Mouse (Mus musculus): ENCODE measurements around the gene Cd163l1.
A peak's percentile ranks its signal among the peaks of the same experiment; 100 is the strongest.

Gene Cd163l1

DNA sequence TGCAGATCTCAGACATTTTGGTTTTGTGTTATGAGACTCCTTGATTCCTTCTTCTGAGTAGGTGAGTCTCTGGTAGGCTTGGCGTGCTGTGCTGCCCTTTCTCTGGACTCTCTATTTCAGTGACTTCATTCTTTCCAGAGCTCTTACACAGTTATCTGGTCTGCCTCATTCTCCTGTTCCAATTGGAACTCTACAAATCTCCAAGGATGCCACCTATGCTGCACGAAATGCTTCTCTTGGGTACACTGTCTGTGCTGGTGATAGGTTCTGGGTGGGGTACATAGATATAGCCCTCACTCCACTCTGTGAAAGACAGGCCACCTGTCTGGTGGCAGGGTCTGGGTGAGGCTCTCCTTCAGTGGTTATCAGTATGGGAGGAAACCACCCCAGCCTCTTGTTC is at the start of gene Cd163l1:
Gene Cd163l1 (plus strand): TSS at position 301 of the 400 bp plus-strand sequence.
- DNase-seq (ENCODE audit: low spot score), result no peak

DNA sequence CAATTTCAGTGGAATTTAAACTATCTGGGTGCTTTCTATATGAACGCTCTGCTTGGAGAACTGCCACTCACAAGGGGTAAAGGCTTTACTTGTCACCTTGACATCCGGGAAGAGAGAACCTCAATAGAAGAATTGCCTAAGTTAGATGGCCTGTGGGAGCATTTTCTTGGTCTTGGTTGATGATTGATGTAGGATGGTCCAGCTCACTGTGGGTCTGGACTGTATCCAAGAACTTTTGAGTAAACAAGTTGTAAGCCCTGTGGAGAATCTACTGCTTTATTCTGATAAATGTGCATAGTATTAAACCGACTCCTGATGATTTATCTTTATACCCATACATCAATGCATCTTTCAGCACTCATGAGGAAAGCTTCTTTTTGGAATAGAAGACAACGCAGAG is 48.7 kb upstream of the Cd163l1 start:
- no peak for DNase-seq (ENCODE audit: low spot score)

DNA sequence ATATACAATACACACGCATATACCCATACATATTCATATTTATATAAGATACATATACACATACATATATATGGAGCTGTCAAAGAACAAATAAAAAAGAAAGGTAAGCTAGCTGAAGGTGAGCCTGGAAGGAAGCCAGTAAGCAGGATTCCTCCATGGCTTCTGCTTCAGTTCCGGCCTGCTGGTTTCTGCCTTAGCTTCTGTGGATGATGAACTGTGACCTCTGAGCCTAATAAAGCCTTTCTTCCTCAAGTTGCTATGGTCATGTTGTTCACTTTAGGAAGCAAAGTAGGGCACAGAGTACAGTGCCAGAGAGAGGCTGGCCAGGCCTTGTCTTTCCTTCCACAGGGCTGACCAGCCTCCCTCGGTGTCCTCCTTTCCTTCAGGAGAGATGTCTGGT is 47.2 kb upstream of the Cd163l1 start:
- DNase-seq (ENCODE audit: low spot score), result no peak

DNA sequence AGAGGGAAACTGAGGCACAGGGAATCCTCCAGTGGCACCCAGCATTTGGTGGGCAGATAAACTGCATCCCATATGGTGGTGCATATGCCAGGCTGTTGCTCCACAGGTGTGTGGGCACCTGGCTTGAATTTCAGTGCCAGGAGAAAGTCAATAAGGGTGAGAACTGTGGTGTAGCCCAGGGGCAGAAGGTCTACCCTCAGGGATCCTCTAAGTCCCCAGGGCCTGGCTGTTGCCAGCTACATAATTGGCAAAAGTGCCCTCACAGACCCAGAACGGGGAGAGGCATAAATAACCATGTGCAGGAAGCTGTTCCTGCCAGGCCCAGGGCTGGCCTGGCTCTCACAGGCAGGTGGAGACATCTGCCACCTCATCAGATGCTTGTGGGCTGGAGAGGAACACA is 45.1 kb upstream of the Cd163l1 start, which contains the start of gene Olfr523:
Gene Olfr523 (plus strand): TSS at position 282 of the 400 bp plus-strand sequence.
- DNase-seq (ENCODE audit: low spot score), result no peak

DNA sequence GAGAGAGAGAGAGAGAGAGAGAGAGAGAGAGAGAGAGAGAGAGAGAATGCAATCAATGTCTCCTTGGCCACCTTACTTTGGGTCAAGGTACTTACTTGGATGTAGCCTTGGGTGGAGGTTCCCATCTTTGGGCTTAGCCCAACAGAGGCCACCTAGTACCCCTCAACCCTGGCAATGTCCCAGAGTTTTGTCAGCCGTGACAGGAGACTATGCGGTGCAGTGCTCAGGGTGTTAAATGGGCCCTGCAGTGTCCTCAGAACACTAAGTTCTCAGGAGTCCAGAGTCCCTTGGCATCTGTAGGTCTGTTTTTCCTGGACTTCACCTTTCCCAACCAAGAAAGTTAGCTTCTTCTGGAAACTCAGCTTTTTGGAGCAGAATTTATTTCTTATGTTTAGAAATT is 38.9 kb upstream of the Cd163l1 start:
- no peak for DNase-seq (ENCODE audit: low spot score)

DNA sequence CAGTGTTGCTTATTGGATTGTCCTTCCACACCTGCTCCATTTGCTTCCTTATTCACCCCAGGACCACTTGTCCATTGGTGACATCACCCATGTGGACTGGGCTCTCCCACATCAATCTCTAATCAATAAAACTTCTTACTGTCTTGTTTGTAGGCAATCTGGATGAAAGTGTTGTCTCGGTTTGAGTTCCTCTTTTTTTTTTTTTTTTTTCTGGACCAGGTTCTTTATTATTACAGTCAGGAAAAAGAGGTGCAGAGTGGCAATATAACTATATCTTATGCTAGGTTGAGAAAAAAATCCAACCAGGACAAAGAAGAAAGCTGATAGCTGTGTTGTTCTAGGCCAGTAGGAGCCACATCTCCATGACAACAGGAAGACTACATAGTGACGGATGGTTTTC is 37.4 kb upstream of the Cd163l1 start:
- no peak for DNase-seq (ENCODE audit: low spot score)

DNA sequence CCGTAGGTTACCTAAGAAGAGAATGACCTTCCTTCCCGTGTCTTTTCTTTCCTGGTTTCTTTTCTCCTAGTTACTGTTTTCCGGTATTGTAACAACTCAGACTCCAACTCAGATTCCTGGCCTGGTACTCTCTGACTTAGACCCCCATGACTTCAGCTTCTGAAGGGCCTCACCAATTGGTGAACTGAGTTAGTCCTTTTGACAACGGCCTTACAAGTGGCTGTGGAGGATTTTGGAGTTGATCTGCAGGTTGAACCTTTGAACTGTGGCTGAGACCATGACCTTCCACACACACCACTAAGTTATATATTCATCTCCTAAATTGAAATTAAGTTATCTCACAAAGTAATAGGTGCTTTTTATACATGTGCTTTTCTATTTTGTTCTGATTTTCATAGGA is 33.9 kb upstream of the Cd163l1 start:
- DNase-seq (ENCODE audit: low spot score), result no peak

DNA sequence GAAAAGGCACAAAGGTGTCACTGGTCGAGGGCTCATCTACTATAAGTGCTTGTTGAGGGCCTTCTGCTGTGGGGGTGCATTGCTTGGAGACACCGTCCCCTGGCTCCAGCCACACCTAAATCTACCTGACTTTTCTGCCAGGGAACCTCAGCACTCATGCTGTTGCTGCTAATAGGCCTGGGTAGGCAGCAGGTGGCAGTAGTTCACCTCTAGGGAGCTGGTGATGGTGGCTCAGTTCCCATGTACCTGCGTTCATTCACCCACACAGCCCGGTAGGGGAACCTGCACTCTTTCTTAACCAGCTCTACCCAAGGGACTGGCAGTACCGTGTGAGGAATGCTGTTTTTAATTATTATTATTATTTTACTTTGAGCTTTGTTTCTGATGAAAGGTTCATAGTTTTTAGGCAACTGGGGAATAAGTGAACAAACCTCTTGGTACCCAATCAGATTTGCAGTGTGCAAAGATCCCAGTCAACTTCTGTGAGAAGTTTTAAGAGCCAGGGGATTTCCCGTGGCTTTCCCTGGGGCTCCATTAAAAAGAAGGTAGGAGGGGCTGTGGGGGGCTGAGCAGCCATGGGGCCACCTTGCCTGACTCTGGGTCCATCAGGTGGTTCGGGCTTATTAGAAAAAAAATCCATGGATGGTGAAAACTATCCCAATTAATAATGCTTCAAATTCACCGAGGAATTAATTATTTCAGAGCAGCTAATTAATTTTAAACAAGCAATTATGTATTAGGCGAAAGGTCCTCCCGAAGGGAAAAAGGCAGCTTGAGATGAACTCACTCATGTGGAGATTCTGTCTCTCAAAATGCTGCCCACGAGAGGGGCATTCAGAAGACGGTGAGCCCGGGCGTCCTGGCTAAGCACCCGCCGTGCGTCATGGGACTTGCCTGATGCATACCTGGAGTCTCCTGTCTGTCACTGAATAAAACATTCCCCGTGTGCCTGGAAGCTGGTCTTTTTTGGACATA is 31.1 kb upstream of the Cd163l1 start:
- peak; percentile 12 for DNase-seq (ENCODE audit: low spot score)

DNA sequence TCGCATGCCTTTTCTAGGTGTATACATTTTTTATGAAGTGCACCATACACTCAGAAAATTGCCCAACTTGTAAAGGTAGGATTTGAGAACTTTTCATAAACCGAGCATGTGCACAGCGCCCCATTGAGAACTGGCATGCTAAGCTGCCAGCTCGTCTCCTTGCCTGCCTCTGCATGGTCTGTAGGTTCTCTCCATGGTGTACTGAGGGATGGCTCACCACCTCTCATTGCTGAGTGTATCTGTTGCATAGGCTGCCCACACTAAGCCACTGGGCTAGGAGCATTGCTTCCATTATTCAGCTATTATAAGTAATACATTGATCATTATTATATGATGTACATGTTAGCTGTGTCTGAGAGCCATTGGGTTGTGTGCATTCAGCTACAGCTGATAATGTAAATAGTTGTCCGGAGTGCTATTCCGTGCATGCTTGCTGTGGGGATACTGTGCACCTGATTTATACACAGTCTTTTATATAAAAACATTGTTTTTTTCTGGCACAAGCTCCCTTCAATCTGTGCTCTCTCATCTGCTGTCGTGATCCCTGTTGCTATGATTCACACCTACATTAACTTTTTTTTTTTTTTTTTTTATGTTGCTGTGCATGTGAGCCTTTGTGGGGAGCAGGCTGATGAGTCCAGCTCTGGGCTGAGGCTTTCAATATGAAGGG is 30.2 kb upstream of the Cd163l1 start:
- no peak for DNase-seq (ENCODE audit: low spot score)

DNA sequence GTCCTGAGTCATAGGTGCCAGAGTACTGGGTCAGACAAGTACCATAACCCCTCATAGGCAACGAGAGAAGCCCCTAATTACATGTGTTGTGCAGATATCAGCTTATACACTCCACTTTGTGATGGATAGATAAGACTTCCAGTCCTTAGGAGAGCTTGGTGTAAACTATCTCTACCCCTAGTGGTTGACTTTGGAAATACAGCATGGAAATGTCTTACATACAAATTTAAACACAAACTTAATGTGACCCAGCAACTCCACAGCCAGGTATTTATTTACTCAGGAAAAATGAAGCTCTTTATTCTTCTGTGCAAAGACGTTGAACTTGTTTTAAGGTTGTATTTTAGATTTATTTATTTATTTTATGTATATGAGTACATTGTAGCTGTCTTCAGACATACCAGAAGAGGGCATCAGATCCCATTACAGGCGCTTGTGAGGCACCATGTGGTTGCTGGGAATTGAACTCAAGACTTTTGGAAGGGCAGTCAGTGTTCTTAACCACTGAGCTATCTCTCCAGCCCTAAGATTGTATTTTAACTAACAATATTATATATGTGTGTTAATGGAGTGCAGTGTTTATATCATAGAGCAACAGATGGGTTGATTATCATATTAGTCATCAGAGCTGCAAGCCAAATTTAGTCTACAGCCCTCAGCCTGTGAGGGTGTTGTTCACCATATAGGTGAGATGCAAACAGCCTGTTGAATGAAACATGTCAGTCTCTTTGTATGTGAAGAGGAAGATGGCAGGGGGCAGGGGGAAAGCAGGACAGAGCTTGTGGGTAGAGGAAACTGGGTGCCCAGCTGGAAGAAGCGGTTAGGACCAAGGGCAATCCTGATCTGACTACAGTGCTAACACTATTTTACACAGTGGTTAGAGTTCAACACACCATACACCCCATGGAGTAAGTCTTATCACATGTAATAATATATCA is 29.4 kb upstream of the Cd163l1 start:
- peak; percentile 70 for DNase-seq (ENCODE audit: low spot score)

DNA sequence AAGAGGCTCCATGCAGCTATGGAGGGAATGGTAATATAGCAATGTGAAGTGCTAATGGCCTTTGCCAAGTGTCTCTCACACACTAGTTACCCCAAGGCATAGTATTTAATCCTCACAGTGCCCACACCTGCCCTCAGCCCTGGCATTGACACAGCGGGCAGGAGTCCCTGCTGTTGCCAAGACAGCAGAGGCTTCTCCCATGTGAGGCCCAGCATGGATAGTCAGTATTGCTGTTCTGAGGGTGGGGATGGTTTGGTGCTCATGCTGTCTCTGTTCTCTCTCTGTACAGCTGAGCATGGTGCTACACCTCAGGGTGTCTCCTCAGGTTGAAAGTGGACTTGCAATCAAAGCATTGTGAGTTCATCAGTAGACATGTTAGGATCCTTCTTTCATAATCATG is 27.6 kb upstream of the Cd163l1 start:
- DNase-seq (ENCODE audit: low spot score), result no peak

DNA sequence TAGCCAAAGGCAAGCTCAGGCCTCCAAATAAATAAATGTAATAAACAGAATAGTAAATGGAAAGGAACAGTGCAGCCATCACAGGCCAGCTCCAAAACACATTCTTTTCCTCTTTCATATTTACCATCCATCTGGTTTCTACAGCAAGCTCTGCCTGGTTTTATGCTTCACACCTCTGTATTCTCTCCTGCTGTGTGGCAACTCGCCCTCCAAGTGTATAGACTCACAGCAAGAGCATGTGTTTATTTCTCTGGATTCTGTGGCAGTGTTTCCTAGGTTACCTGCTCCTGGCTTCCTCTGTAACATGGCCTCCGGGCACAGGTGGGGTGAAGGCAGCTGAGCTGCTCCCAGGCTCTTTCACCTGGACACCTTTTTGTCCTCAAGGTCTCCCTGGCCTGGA is 25.6 kb upstream of the Cd163l1 start:
- no peak for DNase-seq (ENCODE audit: low spot score)

DNA sequence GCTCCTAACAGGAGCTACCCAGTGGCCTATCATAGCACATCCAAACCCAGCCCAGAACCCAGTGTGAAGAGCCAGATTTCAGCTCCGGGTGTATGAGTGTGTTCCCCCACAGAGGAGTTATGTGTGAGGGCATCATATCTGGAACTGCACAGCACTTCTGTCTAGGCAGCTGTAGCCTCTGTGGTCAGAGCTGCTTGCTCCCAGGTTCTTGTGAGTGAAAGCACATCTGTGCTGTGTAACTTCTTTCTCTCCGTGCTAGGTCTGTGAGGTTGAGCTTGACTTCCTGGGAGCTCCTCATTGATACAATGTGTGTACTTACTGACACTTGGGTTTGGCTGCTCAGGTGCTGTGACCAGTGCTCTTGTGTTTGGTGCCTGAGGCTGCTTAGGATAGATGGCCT is 25.2 kb upstream of the Cd163l1 start:
- no peak for DNase-seq (ENCODE audit: low spot score)

DNA sequence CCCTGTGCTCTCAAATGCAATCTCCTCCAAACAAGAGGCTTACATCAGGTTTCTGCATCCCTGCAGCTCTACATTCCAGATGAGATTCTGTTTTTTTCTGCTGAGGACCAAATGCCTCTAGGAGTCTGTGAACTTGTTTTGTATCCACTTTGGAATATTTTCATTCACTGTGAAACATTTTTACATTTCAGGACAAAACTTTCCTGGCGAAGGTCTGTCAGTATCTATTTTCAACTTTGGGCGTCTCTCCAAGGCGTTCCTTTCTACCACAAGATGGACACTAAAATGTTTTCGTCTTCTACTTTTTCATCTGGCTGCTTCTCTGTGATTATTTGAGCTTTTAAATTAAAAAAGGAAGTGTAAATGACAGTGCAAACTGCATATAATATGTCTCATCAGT is 24.0 kb upstream of the Cd163l1 start:
- DNase-seq (ENCODE audit: low spot score), result no peak

DNA sequence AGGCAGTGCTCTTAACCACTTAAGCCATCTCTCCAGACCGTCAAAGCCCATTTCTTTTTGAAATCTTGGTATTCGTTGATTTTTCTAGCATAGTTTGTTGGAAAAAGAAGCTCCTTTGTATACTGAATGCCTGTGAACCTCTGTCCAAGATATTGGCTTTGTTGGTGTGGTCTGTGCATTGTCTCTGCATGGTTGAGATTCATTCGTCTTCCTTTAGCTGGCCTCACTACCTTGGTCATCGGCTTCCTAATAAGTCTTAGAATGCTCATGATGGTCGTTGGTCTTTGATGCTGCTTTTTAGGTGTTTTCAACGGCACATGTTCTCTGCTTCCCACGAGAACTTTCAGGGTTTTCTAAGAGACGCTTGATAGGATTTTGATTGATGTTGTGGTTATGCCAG is 22.1 kb upstream of the Cd163l1 start:
- no peak for DNase-seq (ENCODE audit: low spot score)

DNA sequence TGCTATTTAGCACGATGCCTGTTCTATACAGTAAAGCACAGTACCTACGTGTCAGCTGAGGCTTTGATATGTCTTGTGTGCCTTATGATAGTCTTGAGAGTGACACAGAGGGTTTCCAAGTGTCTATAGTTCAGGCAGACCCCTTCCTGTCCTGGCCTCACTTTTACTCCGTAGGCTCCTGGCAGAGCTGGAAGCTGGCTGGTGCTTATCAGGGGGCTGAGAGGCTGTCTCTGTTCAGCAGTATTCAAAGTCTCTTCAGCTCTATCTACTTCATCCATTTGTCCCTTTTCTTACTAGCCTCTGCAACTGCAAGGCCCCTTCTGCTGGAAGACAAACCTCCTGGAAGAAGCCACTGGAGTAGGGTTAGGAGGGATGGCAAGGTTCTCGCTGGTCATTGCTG is 17.0 kb upstream of the Cd163l1 start:
- DNase-seq (ENCODE audit: low spot score), result no peak

DNA sequence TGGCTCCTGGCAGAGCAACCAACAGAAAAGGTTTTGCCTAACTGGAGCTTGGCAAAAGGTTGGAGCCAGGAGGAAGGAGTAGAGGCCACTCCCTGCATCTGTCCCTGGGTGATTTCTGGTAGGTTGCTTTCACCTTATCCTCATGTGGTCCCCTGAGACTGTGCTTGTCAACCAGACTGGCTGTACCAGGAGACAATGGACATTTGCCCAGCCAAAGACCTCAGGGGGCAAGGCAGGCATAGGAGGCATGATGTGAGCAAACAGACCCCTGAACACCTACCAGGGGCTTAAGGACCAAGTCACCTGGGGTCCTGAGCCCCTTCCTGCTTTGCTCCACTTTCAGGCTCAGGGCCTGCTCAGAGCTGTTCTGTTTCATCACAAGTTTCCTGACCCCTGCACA is 12.2 kb upstream of the Cd163l1 start, which contains the start of gene Olfr524:
Gene Olfr524 (minus strand): TSS at position 101 of the 400 bp plus-strand sequence.
- no peak for DNase-seq (ENCODE audit: low spot score)

DNA sequence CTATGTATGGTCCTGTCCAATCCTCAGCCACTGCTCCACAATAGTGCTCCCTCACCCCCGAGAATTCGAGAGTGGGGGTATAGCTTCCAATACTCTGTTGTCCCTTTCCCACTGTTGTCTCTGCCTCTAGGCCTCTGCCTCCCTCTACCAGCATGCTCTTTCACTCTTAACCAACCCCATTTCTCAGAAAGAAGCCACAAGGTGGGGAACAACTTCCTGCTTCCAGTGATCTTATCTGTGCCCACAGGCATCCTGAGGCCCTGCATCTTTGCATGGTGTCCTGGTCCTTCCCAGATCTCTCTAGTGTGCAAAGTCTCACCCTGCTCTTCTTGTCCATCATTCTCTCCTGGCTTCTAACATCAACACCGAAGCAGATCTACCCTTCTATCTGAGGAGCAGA is 11.2 kb upstream of the Cd163l1 start:
- DNase-seq (ENCODE audit: low spot score), result no peak

DNA sequence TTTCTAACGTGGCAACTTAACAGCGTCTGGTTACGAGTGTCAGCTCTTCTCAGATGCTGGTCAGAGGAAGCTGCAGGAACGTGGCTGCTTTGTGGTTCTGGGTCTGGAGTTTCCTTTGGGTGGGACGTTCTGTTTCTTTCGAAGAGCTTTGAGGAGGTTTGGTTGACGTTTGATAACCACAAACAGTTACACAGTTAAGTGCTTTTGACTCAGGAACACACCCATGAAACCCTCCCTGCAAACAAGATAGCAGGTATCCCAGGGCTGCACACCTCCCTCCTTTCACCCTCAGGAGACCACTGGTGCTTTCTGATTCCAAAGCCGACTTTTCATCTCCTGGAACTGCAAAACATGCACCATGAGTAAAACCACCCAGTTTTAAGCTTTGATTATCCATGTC is 9.9 kb upstream of the Cd163l1 start:
- no peak for DNase-seq (ENCODE audit: low spot score)

DNA sequence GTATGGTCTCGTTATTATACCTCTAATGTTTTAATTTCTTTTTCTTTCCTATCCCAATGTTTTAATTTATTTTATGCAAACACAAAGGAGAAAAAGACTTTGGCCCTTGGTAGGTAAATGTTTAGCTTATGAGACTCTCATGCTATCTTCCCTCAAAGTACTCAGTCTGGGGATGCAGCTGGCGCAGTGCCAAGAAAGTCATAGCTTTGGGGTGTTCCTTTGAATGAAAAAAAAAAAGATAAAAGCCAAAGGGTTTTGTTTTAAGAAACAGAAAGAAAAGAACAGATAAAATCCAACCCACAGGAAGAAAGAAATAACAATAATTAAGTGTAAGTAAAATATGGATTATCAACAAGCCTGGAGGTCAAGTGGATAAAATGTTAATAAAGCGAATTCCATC is 9.4 kb upstream of the Cd163l1 start:
- no peak for DNase-seq (ENCODE audit: low spot score)

DNA sequence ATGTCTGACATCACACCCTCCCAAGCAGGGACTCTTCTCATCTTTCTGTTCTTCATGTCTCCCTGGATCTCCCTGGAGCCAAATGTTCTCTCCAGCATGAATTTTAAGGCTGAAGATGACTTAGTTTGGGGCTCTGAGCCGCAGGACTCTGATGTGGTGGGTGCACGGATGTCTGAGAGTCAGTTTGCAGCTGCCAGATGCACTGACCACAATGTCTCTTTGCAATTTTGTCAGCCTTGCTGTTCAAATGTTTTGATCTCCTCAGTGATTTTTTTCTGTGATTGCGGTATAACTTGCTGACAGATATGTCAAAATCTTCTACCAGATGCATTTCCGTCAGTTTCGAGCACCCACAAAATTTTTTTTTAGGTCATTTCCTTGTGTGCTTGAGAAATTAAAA is 4.2 kb upstream of the Cd163l1 start:
- no peak for DNase-seq (ENCODE audit: low spot score)

DNA sequence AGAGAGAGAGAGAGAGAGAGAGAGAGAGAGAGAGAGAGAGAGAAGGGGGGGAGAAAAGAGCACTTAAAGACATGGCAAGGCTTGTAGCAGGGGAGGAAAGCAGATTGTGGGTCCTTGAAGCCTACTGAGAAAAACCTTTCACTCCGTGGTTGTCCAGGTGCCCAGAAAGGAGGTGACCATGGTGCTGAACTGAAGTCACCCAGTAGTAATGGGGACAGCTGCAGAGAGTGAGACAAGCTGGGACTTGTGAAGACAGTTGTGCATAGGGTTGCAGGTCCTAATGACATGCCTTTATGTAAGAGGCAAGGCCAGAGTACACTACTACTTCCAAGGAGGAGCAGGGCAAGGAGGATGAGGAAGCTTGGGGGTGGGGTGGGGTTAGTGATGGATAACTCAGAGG is 1.2 kb downstream of the Cd163l1 start:
- DNase-seq (ENCODE audit: low spot score), result no peak
